Mouse (Mus musculus) kidney, embryonic 15.5 days (tissue): Measurements from ENCODE around the gene Espn. TPM values are rescaled to one million over a fixed set of nuclear protein-coding genes. Genes with fewer than 3 reads are reported as not detected.

Experiments used
- ATAC-seq: fragments of 200-750 bp; cut with Nextera tagmentation; replicated peaks from 2 replicates; pipeline ENCODE4 v1.8.0; 2017; ENCODE audit warnings: moderate TSS enrichment; ENCODE audit not compliant: low FRiP score
- H3K27ac ChIP-seq: fragments of 300-500 bp; sonication (generic); 2 replicates; pipeline ENCODE4 v1.5.1; 2015; ENCODE audit warnings: mild to moderate bottlenecking, inconsistent platforms
- H3K27me3 ChIP-seq: fragments of 300-500 bp; sonication (generic); 2 replicates; pipeline ENCODE4 v1.6.1; 2015; ENCODE audit warnings: inconsistent platforms
- H3K36me3 ChIP-seq: fragments of 300-500 bp; sonication (generic); 2 replicates; pipeline ENCODE4 v1.6.1; 2015; ENCODE audit warnings: inconsistent platforms
- H3K4me1 ChIP-seq: fragments of 300-500 bp; sonication (generic); 2 replicates; pipeline ENCODE4 v1.6.1; 2015; ENCODE audit warnings: inconsistent platforms
- H3K4me2 ChIP-seq: fragments of 300-500 bp; sonication (generic); 2 replicates; pipeline ENCODE4 v1.6.1; 2015; ENCODE audit warnings: moderate library complexity, mild to moderate bottlenecking, inconsistent platforms
- H3K4me3 ChIP-seq: fragments of 300-500 bp; sonication (generic); replicated peaks from 2 replicates; pipeline ENCODE4 v1.5.1; 2015; ENCODE audit warnings: mild to moderate bottlenecking, inconsistent platforms
- H3K9ac ChIP-seq: fragments of 300-500 bp; sonication (generic); 2 replicates; pipeline ENCODE4 v1.6.1; 2015; ENCODE audit warnings: mild to moderate bottlenecking, inconsistent platforms
- H3K9me3 ChIP-seq: fragments of 300-500 bp; sonication (generic); replicated peaks from 2 replicates; pipeline ENCODE4 v1.6.1; 2016; ENCODE audit warnings: inconsistent platforms
- WGBS: fragments of 180-500 bp; shearing (Covaris S2); methylation state at CpG from one replicate; pipeline ENCODE4 v1.1.7; 2015; ENCODE audit warnings: mixed read lengths; 5-methylcytosine and 5-hydroxymethylcytosine counted together
- polyA plus RNA-seq: library from polyadenylated mRNA; unstranded; fragments of >200 nt; fragmentation: Nextera tagmentation; extraction: Ambion mirVana; gene quantifications from 2 replicates; pipeline ENCODE4 v1.2.1, GENCODE M21; 2015

Gene Espn
- polyA plus RNA-seq, 1 experiment from 2014 or later, result 25.5 TPM

- no peak for ATAC-seq
- Histone ChIP-seq H3K36me3 (no peaks in the 10 kb centered on the region), H3K9ac (peak overlapping the region; percentile 68), H3K27ac (peak overlapping the region; percentile 69; the same call in 1 of the 2 replicates), H3K27me3 (peaks cover 19% of the 10 kb centered on the region), H3K4me2 (peak overlapping the region; percentile 96), H3K4me3 (peak overlapping the region; percentile 64), H3K4me1 (peaks cover 26% of the 10 kb centered on the region), H3K9me3 (no peaks in the 10 kb centered on the region)
- 64% methylated on average over 6 of the region's 6 CpGs for WGBS
These were observed 25.0 kb upstream of the Espn start for GRCm38 (mm10) chr4:152177174-152177536.

- Histone ChIP-seq H3K4me2 (no peak overlapping the region), H3K4me3 (no peak overlapping the region), H3K36me3 (no peaks in the 10 kb centered on the region), H3K27ac (no peak overlapping the region), H3K4me1 (peaks cover 26% of the 10 kb centered on the region), H3K27me3 (peaks cover 19% of the 10 kb centered on the region), H3K9ac (no peak overlapping the region), H3K9me3 (no peaks in the 10 kb centered on the region)
- 83% methylated on average over 3 of the region's 3 CpGs for WGBS
- no peak for ATAC-seq
These were observed 24.5 kb upstream of the Espn start for GRCm38 (mm10) chr4:152176638-152177037.

GRCm38 (mm10) chr4:152173956-152174355 lies 21.8 kb upstream of the Espn start:
- Histone ChIP-seq H3K4me2 (no peak overlapping the region), H3K4me3 (no peak overlapping the region), H3K9ac (no peak overlapping the region), H3K27me3 (peaks cover 13% of the 10 kb centered on the region), H3K4me1 (peaks cover 13% of the 10 kb centered on the region), H3K27ac (no peak overlapping the region), H3K9me3 (no peaks in the 10 kb centered on the region), H3K36me3 (no peaks in the 10 kb centered on the region)
- ATAC-seq, result no peak
- 86% methylated on average over 9 of the region's 9 CpGs for WGBS

- no peak for ATAC-seq
- WGBS, result 2% methylated on average over 5 of the region's 5 CpGs
These were observed 20.9 kb upstream of the Espn start for GRCm38 (mm10) chr4:152173041-152173440.

GRCm38 (mm10) chr4:152171543-152171942 lies 19.4 kb upstream of the Espn start:
- Histone ChIP-seq H3K4me3 (no peak overlapping the region), H3K4me1 (no peaks in the 10 kb centered on the region), H3K27ac (no peak overlapping the region), H3K9me3 (no peaks in the 10 kb centered on the region), H3K27me3 (peaks cover 10% of the 10 kb centered on the region; the same call in 1 of the 2 replicates), H3K9ac (no peak overlapping the region), H3K36me3 (no peaks in the 10 kb centered on the region), H3K4me2 (no peak overlapping the region)
- no peak for ATAC-seq
- WGBS, result 92% methylated on average over 6 of the region's 6 CpGs

More at GRCm38 (mm10) chr4:152173041-152173440, 20.9 kb upstream of the Espn start:
- Histone ChIP-seq H3K4me2 (no peak overlapping the region), H3K36me3 (no peaks in the 10 kb centered on the region), H3K27me3 (peaks cover 7% of the 10 kb centered on the region; the same call in 1 of the 2 replicates), H3K4me3 (no peak overlapping the region), H3K9me3 (no peaks in the 10 kb centered on the region), H3K9ac (no peak overlapping the region), H3K27ac (no peak overlapping the region), H3K4me1 (peaks cover 6% of the 10 kb centered on the region)

GRCm38 (mm10) chr4:152170286-152170685 lies 18.1 kb upstream of the Espn start:
- WGBS, result 85% methylated on average over 10 of the region's 10 CpGs
- no peak overlapping the region for H3K27ac ChIP-seq
- peaks cover 10% of the 10 kb centered on the region; the same call in 1 of the 2 replicates for H3K27me3 ChIP-seq
- no peaks in the 10 kb centered on the region for H3K36me3 ChIP-seq
- ATAC-seq, result no peak
- H3K9me3 ChIP-seq, result no peaks in the 10 kb centered on the region
- H3K9ac ChIP-seq, result no peak overlapping the region
- no peak overlapping the region for H3K4me2 ChIP-seq
- H3K4me3 ChIP-seq, result no peak overlapping the region
- H3K4me1 ChIP-seq, result peaks cover 6% of the 10 kb centered on the region

GRCm38 (mm10) chr4:152169103-152169502 lies 16.9 kb upstream of the Espn start:
- Histone ChIP-seq H3K9ac (no peak overlapping the region), H3K27ac (no peak overlapping the region), H3K36me3 (no peaks in the 10 kb centered on the region), H3K4me2 (no peak overlapping the region), H3K9me3 (no peaks in the 10 kb centered on the region), H3K4me1 (peaks cover 9% of the 10 kb centered on the region), H3K27me3 (peaks cover 17% of the 10 kb centered on the region), H3K4me3 (no peak overlapping the region)
- no peak for ATAC-seq
- WGBS, result 70% methylated on average over 7 of the region's 7 CpGs

GRCm38 (mm10) chr4:152168052-152168451 lies 15.9 kb upstream of the Espn start:
- 64% methylated on average over 8 of the region's 8 CpGs for WGBS
- no peak overlapping the region for H3K4me3 ChIP-seq
- H3K9ac ChIP-seq, result no peak overlapping the region
- H3K36me3 ChIP-seq, result no peaks in the 10 kb centered on the region
- H3K4me1 ChIP-seq, result peaks cover 9% of the 10 kb centered on the region
- ATAC-seq, result no peak
- H3K4me2 ChIP-seq, result no peak overlapping the region
- H3K27ac ChIP-seq, result no peak overlapping the region
- no peaks in the 10 kb centered on the region for H3K9me3 ChIP-seq
- H3K27me3 ChIP-seq, result peaks cover 17% of the 10 kb centered on the region

GRCm38 (mm10) chr4:152165036-152165931 lies 13.1 kb upstream of the Espn start:
- peaks cover 9% of the 10 kb centered on the region for H3K4me1 ChIP-seq
- H3K27ac ChIP-seq, result no peak overlapping the region
- peak overlapping the region; percentile 41 for H3K4me2 ChIP-seq
- no peak overlapping the region for H3K4me3 ChIP-seq
- H3K9me3 ChIP-seq, result no peaks in the 10 kb centered on the region
- no peak overlapping the region for H3K9ac ChIP-seq
- peaks cover 44% of the 10 kb centered on the region for H3K27me3 ChIP-seq
- H3K36me3 ChIP-seq, result no peaks in the 10 kb centered on the region
- peak; percentile 9; the same call in 1 of the 2 replicates for ATAC-seq
- WGBS, result 21% methylated on average over 22 of the region's 22 CpGs

- no peak for ATAC-seq
- 79% methylated on average over 2 of the region's 2 CpGs for WGBS
- Histone ChIP-seq H3K4me3 (no peak overlapping the region), H3K9me3 (no peaks in the 10 kb centered on the region), H3K9ac (no peak overlapping the region), H3K4me2 (no peak overlapping the region), H3K27me3 (peaks cover 70% of the 10 kb centered on the region), H3K36me3 (no peaks in the 10 kb centered on the region), H3K27ac (no peak overlapping the region), H3K4me1 (peaks cover 34% of the 10 kb centered on the region)
These were observed 10.6 kb upstream of the Espn start for GRCm38 (mm10) chr4:152162748-152163147.

GRCm38 (mm10) chr4:152161601-152162000 lies 9.4 kb upstream of the Espn start:
- H3K9me3 ChIP-seq, result no peaks in the 10 kb centered on the region
- H3K4me2 ChIP-seq, result no peak overlapping the region
- no peak overlapping the region for H3K4me3 ChIP-seq
- 67% methylated on average over 6 of the region's 6 CpGs for WGBS
- no peaks in the 10 kb centered on the region for H3K36me3 ChIP-seq
- no peak overlapping the region for H3K27ac ChIP-seq
- H3K4me1 ChIP-seq, result peaks cover 34% of the 10 kb centered on the region
- ATAC-seq, result no peak
- peaks cover 76% of the 10 kb centered on the region for H3K27me3 ChIP-seq
- no peak overlapping the region for H3K9ac ChIP-seq

- Histone ChIP-seq H3K9ac (no peak overlapping the region), H3K27me3 (peaks cover 80% of the 10 kb centered on the region), H3K4me1 (peaks cover 32% of the 10 kb centered on the region), H3K4me2 (no peak overlapping the region), H3K4me3 (no peak overlapping the region), H3K36me3 (no peaks in the 10 kb centered on the region), H3K9me3 (no peaks in the 10 kb centered on the region), H3K27ac (no peak overlapping the region)
- ATAC-seq, result peak; percentile 37; the same call in 1 of the 2 replicates
- WGBS, result 37% methylated on average over 4 of the region's 4 CpGs
These were observed 8.6 kb upstream of the Espn start for GRCm38 (mm10) chr4:152160748-152161147.
